Mouse (Mus musculus) ES-Bruce4 (cell line): ENCODE measurements around the gene Cdc42ep1. TPM values are rescaled to one million over a fixed set of nuclear protein-coding genes. Genes with fewer than 3 reads are reported as not detected.

Experiments used
- H3K27ac ChIP-seq: 2 replicates; pipeline ENCODE4 v1.5.1; 2012; ENCODE audit warnings: low read length, inconsistent platforms; ENCODE audit not compliant: insufficient read depth
- H3K27me3 ChIP-seq: 2 replicates; pipeline ENCODE4 v1.6.1; 2012; ENCODE audit warnings: mild to moderate bottlenecking, low read length, inconsistent platforms; ENCODE audit not compliant: control insufficient read depth, poor library complexity, insufficient read depth, severe bottlenecking
- H3K36me3 ChIP-seq: 2 replicates; pipeline ENCODE4 v1.6.1; 2012; ENCODE audit warnings: inconsistent platforms, mild to moderate bottlenecking, low read length, moderate library complexity; ENCODE audit not compliant: control insufficient read depth, poor library complexity, insufficient read depth, severe bottlenecking
- H3K4me1 ChIP-seq: one replicate; pipeline ENCODE4 v1.8.1; 2011; ENCODE audit warnings: low read length; ENCODE audit not compliant: control insufficient read depth, insufficient read depth
- H3K4me3 ChIP-seq: 2 replicates; pipeline ENCODE4 v1.5.1; 2011; ENCODE audit warnings: low read depth, mild to moderate bottlenecking, low read length
- H3K9ac ChIP-seq: 2 replicates; pipeline ENCODE4 v1.6.1; 2012; ENCODE audit warnings: low read depth, mild to moderate bottlenecking, inconsistent platforms; ENCODE audit not compliant: poor library complexity, severe bottlenecking
- H3K9me3 ChIP-seq: replicated peaks from 2 replicates; pipeline ENCODE4 v1.6.1; 2012; ENCODE audit warnings: mild to moderate bottlenecking, low read length, inconsistent platforms; ENCODE audit not compliant: control insufficient read depth, poor library complexity, insufficient read depth, severe bottlenecking
- CTCF ChIP-seq: IDR thresholded peaks from one replicate; pipeline ENCODE4 v1.8.1; 2011; ENCODE audit warnings: low read depth, low read length
- EP300 ChIP-seq: IDR thresholded peaks from 2 replicates; pipeline ENCODE4 v1.6.1; 2011; ENCODE audit warnings: low read depth, low read length; ENCODE audit not compliant: insufficient read depth
- POLR2A ChIP-seq: IDR thresholded peaks from one replicate; pipeline ENCODE4 v1.8.1; 2011; ENCODE audit warnings: low read length; ENCODE audit not compliant: insufficient read depth
- polyA plus RNA-seq: library from polyadenylated mRNA; stranded (reverse); fragments of >200 nt; gene quantifications from 2 replicates; pipeline ENCODE4 v1.2.4, GENCODE M21; 2011; ENCODE audit warnings: low read depth; ENCODE audit not compliant: missing spikeins, insufficient read depth, insufficient read length

The Cdc42ep1 gene
- polyA plus RNA-seq, 1 experiment, result 9.2 TPM

DNA sequence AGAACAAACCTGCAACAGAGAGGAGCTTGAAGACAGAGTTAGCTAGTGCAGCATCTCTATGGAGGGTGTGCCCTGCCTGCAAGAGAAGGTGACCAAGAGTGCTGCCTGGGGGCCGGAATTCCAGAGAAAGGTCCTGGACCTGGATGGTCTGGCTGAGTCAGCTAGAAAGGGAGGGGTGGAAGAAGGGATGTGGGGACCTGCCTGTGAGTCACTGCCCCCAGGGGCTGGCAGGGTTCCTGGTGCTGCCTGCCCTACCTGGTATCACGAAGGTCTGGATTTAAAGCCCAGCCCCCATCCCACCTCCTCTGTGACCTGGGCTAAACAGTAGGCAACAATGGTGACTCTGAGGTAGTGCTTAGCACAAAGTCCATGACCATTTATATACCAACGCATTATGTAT, 35.3 kb upstream of the Cdc42ep1 start:
- no peaks in the 10 kb centered on the region for H3K27me3 ChIP-seq

DNA sequence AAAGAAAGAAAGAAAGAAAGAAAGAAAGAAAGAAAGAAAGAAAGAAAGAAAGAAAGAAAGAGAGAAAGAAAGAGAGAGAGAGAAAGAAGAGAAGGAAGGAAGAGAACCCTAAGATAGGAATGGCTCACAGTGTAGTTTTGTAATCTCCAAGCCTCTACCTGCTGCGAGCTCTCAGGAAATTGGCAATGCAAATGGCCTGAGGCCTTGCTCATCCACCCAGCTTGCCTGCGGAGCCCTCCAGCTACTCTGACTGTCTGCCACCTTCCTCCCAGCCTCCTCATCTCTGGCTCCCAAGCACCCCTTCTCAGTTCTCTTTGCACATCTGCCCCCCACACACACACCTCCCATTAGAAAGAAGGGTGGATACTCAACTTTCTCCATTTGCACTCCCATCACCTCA, 33.4 kb upstream of the Cdc42ep1 start:
- no peak overlapping the region for H3K4me3 ChIP-seq
- no peaks in the 10 kb centered on the region for H3K9me3 ChIP-seq
- peaks cover 20% of the 10 kb centered on the region for H3K4me1 ChIP-seq
- H3K27ac ChIP-seq, result no peak overlapping the region
- no peaks in the 10 kb centered on the region for H3K27me3 ChIP-seq
- TF ChIP-seq POLR2A (no peak), EP300 (no peak), CTCF (no peak)
- no peaks in the 10 kb centered on the region for H3K36me3 ChIP-seq
- H3K9ac ChIP-seq, result no peak overlapping the region

More for the DNA sequence above, 35.3 kb upstream of the Cdc42ep1 start:
- H3K9ac ChIP-seq, result no peak overlapping the region
- TF ChIP-seq EP300 (peak; percentile 47; the same call in 1 of the 2 replicates), CTCF (no peak)
- no peaks in the 10 kb centered on the region for H3K9me3 ChIP-seq
- H3K36me3 ChIP-seq, result no peaks in the 10 kb centered on the region
- no peak overlapping the region for H3K4me3 ChIP-seq
- peaks cover 25% of the 10 kb centered on the region for H3K4me1 ChIP-seq
- peak overlapping the region; percentile 37 for H3K27ac ChIP-seq

DNA sequence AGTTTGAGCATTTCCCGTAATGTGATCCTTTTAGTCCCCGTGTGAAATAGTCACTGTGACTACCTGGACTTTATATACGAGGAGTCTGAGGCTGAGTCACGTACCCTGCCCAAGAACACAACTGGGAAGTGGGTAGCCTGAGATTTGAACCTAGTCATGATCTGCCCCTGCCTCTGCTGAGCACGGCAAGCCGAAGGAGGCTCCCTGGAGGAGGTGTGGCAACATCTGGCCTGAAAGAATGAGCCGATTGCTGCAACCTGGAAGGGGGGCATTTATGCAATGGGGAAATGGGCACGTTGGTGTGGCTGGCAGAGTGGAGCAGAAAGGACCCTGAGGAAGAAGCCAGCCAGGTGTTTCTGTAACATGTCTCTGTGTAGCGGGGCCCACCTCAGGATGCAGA, 32.7 kb upstream of the Cdc42ep1 start:
- TF ChIP-seq EP300 (no peak), POLR2A (no peak), CTCF (no peak)
- H3K27me3 ChIP-seq, result no peaks in the 10 kb centered on the region
- no peaks in the 10 kb centered on the region for H3K9me3 ChIP-seq
- no peaks in the 10 kb centered on the region for H3K36me3 ChIP-seq
- no peak overlapping the region for H3K4me3 ChIP-seq
- peaks cover 20% of the 10 kb centered on the region for H3K4me1 ChIP-seq
- no peak overlapping the region for H3K9ac ChIP-seq
- H3K27ac ChIP-seq, result no peak overlapping the region

DNA sequence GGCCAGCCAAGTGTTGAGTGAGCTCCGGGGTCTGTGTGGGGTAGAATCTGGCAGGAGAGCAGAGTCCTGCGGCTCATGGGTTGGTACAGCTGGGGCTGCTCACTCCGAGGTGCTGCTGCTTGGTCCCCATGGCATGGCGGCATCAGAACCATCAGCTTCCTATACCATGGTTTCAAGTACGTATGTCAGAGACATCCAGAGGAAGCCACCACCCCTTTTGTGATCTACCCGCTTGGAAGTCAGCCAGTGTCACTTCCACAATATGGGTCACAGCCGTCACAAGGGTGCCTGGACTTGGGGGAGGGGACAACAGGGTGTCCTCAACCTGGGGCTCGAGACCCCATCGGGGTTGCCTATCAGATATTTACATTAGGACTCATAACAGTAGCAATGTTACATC, 32.3 kb upstream of the Cdc42ep1 start:
- Histone ChIP-seq H3K9ac (no peak overlapping the region), H3K4me3 (no peak overlapping the region), H3K36me3 (no peaks in the 10 kb centered on the region), H3K27ac (no peak overlapping the region), H3K27me3 (no peaks in the 10 kb centered on the region), H3K4me1 (peaks cover 19% of the 10 kb centered on the region), H3K9me3 (no peaks in the 10 kb centered on the region)
- no peak for TF ChIP-seq POLR2A
- TF ChIP-seq EP300, result no peak
- no peak for TF ChIP-seq CTCF

DNA sequence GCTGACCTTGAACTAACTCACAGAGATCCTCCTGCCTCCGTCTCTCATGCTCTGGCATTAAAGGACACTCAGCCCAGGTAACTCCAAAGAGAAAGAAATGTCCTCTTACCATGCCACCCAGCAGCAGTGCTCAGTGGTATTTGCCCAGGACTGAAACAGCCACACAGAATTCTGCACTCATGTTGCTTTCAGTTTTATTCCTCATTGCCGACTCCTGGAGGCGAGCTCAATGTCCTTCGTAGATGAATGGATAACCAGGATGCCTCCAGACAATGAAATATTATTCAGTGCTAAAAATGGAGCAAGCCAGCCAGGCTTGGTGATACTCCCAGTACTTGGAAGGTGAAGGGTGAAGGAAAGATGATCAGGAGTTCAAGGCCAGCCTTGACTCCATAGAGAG, 28.8 kb upstream of the Cdc42ep1 start:
- no peaks in the 10 kb centered on the region for H3K36me3 ChIP-seq
- no peaks in the 10 kb centered on the region for H3K9me3 ChIP-seq

DNA sequence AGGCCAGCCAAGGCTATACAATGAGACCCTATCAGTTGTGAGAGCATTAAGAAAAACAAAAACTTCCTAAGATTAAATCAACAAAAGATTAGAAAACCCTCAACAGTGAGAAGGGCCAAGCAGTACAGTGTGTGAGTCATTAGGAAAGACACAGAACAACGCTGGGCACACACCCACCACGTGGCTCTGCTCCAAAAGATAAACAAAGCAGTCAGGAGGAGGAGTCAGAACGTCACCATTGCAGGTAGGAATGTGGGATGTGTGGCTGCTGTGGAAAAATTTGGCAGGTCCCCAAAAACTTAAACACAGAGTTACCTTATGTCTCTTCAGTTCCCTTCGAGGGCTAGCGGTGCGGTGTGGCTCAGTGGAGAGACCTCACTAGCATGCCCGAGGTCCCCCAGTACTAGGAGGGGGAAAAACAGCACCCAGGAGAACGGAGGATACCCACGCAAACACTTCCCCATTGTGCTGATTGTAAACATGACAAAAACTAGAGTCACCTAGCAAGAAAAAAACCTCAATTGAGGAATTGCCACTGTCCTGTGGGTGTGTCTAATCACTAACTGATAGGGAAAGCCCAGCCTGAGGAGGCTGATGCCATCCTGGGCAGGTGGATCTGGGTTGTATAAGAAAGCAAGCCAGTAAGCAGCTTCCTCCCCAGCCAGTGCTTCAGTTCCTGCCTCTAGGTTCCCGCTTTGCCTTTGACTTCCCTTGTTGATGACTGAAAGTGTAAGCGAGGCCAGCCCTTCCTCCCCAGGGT, 26.9 kb upstream of the Cdc42ep1 start:
- H3K9ac ChIP-seq, result no peak overlapping the region
- H3K27ac ChIP-seq, result peak overlapping the region; percentile 3; the same call in 1 of the 2 replicates
- TF ChIP-seq CTCF, result no peak
- TF ChIP-seq POLR2A, result no peak
- no peak for TF ChIP-seq EP300
- H3K4me3 ChIP-seq, result no peak overlapping the region; the same call in 1 of the 2 replicates
- peaks cover 6% of the 10 kb centered on the region for H3K4me1 ChIP-seq
- no peaks in the 10 kb centered on the region for H3K27me3 ChIP-seq
- no peaks in the 10 kb centered on the region for H3K9me3 ChIP-seq
- no peaks in the 10 kb centered on the region for H3K36me3 ChIP-seq

More for the DNA sequence above, 28.8 kb upstream of the Cdc42ep1 start:
- no peak for TF ChIP-seq POLR2A
- no peak for TF ChIP-seq CTCF
- no peak for TF ChIP-seq EP300
- Histone ChIP-seq H3K27ac (no peak overlapping the region), H3K9ac (no peak overlapping the region), H3K4me3 (no peak overlapping the region), H3K4me1 (peaks cover 12% of the 10 kb centered on the region), H3K27me3 (no peaks in the 10 kb centered on the region)
